17 mouse cellular contexts compared by ENCODE assay signal in genomic region chr6:145714131-145714530, GRCm38 (mm10).
"Had no signal": no experiment of that assay in that cellular context is flagged by ENCODE, and none has a peak within 500 bp of the region (broad histone marks: within the 10 kb centered on the region; RNA-seq: fewer than 3 reads in every experiment).

No protein-coding gene starts in this region.

- ATAC-seq: lung, postnatal 0 days; midbrain, embryonic 13.5 days had no signal

- H3K27me3 ChIP-seq: lung, embryonic 15.5 days; megakaryocyte, embryonic 14.5 days; midbrain, embryonic 13.5 days; midbrain, embryonic 15.5 days; neural tube, embryonic 12.5 days had no signal

- H3K4me1 ChIP-seq: lung, embryonic 15.5 days; megakaryocyte, embryonic 14.5 days had no signal

- H3K9me3 ChIP-seq: lung, embryonic 15.5 days; midbrain, embryonic 13.5 days; midbrain, embryonic 15.5 days; neural tube, embryonic 12.5 days had no signal

- H3K9ac ChIP-seq: lung, embryonic 15.5 days; midbrain, embryonic 13.5 days; midbrain, embryonic 15.5 days; neural tube, embryonic 12.5 days had no signal

- DNase-seq: lung, adult 2 months; lung, postnatal 14 days; lung, postnatal 36 days; right cerebral cortex, postnatal 25 days; right cerebral cortex, postnatal 4 days; spleen, adult 18-20 months; thymus, adult 18-20 months; thymus, postnatal 14 days; thymus, postnatal 36 days had no signal

- H3K27ac ChIP-seq: lung, embryonic 15.5 days; macrophage; midbrain, embryonic 13.5 days; midbrain, embryonic 15.5 days; neural tube, embryonic 12.5 days had no signal

- H3K4me2 ChIP-seq: lung, embryonic 15.5 days; midbrain, embryonic 11.5 days; midbrain, embryonic 13.5 days; midbrain, embryonic 15.5 days; neural tube, embryonic 12.5 days had no signal

- H3K4me3 ChIP-seq: lung, embryonic 15.5 days; megakaryocyte, embryonic 14.5 days; midbrain, embryonic 13.5 days; midbrain, embryonic 15.5 days; neural tube, embryonic 12.5 days had no signal

- H3K36me3 ChIP-seq: lung, embryonic 15.5 days; midbrain, embryonic 13.5 days; midbrain, embryonic 15.5 days; neural tube, embryonic 12.5 days had no signal
